Mouse (Mus musculus) E14TG2a.4 (cell line): ENCODE measurements around the gene Hist1h2bh.

Source experiments
- CTCF ChIP-seq: conservative IDR thresholded peaks from 2 replicates; pipeline ENCODE4 v1.5.1; 2014; ENCODE audit warnings: low read length
- NANOG ChIP-seq: IDR thresholded peaks from 2 replicates; pipeline ENCODE4 v1.6.1; 2014; ENCODE audit warnings: borderline replicate concordance, low read length, mixed read lengths
- POU5F1 ChIP-seq: IDR thresholded peaks from 2 replicates; pipeline ENCODE4 v1.6.1; 2014; ENCODE audit warnings: low read length, borderline replicate concordance

DNA sequence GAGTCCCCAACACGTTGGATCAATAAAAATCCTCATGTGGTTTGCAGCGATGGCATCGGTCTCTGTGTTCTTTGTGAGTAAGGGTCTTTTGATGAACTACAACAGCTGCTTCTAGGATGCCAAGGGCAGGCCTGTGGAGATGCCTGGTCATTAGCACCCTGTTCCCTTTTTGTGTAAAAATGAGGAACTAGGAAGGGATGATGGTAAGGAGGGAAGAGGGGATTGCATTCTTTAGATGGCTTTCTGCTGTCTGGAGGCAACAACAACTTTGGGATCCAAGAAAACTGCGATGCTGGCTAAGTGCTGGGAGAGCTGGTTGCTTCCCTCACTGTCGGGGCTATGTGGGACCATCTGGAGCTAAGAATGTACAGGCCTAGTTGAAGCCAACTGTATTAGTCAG lies 4.9 kb downstream of the Hist1h2bh start:
- TF ChIP-seq CTCF: no peak
- TF ChIP-seq POU5F1: no peak
- TF ChIP-seq NANOG: no peak
